Mouse (Mus musculus): ENCODE measurements around the gene Hgd.

Hgd gene

DNA sequence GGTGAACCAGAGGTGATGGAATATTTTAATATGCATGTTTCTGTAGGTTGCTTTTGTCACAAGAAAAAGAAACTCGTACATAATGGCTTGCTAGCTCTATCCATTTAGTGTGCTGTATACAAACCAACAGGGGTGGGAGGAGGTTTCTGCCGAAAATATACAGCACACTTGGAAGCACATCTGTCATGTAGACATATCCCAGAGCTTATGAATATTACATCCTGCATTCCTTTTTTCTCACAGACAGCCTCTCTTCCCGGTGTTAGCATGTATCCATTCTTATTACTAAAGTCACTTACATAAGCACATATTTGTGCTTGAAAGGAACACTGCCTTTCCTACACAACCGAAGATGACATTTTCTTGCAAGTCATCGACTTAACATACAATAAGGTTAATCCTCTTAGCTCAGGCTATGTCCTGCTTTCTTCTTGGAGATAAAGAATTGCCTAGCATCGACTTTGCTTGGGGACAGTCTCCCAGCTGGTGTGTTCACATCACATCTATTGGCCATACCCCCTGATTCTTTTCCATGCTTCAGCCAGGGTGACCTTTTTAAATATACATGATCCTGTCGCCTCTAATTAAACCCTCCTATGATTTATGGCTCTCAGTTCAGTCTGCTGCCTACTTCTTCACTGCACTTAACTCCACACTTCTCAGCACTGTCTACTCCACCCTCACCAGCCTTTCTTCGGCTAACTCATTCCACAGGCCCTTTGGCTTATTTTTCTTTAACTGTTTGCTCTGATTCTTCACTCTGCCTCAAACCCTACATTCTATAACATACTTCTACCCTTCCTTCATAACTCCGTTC is 83.9 kb downstream of the Hgd start:
- DNase-seq (ENCODE audit: low read depth in 1 of 2, low spot score in 2 of 2), result no peak

DNA sequence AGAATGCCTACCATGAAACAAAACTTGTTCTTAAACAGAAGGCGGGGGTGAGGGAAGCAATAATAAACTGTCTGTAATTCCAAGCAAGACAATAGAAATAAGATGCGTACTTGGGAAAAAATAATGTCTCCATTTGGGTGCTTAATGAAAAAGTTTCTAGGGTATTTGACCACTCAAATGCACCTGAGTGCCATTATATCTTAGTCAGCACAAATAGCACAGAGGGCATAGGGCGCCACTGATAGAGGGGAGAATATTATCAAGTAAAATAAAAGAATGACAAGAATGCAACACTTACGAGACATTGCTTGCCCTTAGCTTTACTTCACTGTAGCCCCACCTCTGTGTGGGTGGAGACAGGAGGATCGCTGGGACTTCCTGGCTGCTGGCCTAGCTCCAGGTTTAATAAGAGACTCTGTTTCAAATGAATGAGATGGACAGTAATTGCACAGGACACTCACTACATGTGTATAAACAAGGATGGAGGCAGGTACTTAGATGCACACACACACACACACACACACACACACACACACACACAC is 85.5 kb downstream of the Hgd start:
- DNase-seq (ENCODE audit: low read depth in 1 of 2, low spot score in 2 of 2), result no peak

DNA sequence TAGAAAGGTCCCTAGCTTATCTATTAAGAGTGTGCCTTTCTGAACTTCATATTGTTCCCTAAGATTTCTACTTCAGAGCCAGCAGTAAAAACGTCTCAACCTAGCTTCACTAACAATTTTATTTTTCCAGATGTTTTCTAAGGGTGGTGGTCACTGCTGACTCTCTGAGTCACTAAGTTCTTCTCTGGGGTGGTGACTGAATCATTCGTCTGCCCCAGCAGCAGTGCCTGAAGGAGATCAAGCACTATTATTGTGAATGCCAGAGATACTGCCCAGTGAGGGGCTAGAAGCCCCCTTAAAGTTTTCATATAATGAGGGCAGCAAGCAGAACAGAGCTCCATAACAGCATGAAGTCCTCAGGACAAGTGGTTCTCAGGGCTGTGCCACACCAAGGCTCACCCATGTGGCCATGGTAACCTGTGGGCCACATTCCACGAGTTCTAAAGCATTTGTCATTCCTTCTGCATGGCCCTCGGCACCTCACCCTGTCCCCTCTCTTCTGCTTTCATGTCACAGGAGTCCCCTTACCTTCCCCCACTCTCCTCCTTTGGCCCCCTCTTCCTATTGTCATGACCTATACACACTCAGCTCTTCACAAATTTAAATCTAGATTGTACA is 90.8 kb downstream of the Hgd start:
- no peak for DNase-seq (ENCODE audit: low read depth in 1 of 2, low spot score in 2 of 2)

DNA sequence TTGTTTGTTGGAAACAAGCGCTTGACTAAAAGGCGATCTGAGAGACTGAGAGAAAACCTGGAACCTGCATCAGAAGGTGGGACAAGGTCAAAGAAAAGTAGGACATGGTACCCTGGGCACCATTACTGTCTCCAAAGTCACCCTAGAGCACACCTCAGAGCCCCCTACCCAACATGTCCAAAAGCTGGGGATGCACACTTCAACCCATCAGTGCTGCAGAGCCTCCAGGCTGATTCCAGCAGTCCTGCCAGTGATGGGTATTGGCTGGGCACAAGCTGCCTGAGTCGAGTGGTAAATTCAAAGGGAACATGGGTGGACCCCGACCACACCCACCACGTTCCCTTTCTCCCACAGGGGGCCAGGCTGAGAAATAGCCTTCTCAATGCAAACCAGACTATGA is 95.4 kb downstream of the Hgd start:
- no peak for DNase-seq (ENCODE audit: low read depth in 1 of 2, low spot score in 2 of 2)

DNA sequence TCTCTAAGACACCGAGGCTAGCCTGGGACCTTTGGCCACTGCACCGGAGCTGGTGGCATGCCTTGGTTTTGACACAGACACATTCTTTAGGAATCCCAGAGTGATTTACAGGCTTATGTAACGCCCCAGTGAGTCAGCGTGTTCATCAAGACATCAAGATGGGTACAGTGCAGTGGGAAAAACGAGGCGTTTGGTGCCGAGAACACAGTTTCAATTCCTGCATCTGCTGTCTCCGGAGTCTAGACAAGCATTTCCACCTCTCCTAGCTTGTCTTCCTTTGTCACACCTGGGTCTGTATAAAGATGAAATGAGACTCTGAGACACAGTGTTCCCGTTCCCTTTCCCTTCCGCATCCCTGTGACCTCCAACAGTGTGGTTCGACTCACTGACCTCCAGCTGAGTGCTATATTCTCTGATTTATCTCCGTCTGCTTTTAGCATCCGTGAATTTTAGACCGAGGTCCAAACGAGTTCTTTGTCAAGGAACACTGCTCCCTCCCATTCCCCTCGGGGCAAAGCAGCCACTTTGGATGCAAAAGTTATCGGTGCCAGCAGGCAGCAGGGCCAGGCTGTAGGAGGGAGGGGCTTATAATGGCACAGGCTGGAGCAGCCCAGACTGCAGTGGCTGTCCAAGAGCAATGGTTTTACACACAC is 96.2 kb downstream of the Hgd start:
- DNase-seq (ENCODE audit: low read depth in 1 of 2, low spot score in 2 of 2), result no peak

DNA sequence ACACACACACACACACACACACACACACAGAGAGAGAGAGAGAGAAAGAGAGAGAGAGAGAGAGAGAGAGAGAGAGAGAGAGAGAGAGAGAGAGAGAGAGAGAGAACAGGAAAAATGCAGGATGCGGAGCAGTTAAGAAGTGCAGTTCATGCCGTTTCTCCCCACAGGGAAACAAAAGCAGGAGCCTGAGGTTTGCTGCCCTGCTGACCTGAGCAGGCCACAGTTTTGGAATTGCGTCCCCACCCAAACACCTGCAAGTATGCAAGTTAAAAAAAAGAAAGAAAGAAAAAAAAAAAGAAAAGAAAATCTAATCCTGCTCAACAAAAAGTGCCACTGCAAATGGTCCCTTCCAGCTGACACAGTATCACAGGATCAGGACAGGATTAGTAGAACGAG is 96.7 kb downstream of the Hgd start:
- no peak for DNase-seq (ENCODE audit: low read depth in 1 of 2, low spot score in 2 of 2)

DNA sequence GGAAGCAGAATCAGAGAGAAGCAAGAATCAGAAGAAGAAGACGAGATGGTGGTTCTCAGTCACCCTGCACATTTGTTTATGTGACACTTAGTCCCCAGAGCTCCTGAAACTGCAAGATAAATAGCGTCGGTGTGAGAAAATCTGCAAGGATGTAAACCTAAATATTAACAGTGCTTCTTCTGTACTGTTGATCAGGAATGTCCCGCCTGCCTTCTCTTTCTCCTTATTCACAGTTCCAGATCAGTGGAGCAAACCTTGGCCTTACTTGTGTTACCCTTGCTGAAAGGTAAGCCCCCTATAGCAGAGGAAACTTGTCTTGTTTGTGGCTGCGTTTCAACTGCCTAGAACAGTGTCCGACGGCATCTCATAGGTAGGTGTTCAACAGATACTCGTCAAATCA is 97.6 kb downstream of the Hgd start:
- no peak for DNase-seq (ENCODE audit: low read depth in 1 of 2, low spot score in 2 of 2)

DNA sequence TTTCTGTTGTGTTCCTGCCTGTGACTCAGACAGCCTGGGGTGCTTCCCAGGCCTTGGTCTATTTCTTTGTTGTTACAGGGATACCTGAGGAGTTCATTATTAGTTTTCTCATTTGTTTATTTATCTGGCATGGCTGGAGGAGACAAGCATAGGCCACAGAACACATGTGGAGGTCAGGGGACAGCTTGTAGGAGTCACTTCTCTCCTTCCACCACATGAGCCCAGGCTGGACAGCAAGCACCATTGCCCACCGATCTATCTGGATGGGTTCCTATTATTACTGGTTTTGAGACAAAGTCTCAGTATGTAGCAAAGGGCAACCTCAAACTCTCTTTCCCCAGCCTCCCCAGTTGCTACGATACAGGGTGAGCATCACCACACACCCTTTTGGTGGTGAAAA is 100.3 kb downstream of the Hgd start:
- no peak for DNase-seq (ENCODE audit: low read depth in 1 of 2, low spot score in 2 of 2)

DNA sequence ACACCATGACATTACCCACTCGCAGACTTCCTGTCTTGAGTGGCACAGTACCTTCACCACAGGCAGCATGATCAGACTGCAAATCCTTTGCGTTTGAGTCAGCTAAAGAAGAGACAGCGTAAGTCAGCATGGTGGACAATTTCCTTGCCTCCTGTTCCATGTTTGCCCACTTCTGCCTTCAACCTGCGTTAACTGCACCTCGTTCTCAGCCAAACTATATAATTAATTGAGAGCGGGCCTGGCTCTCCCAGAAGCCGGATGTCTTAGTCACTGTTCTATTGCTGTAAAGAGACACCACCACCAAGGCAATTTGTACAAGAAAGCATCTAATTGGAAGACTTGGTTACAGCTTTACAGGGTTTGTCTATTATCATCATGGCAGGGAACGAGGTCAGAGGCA is 100.9 kb downstream of the Hgd start:
- DNase-seq (ENCODE audit: low read depth in 1 of 2, low spot score in 2 of 2), result no peak

Measured in monocyte, adult 2 months (primary cell).